Mouse (Mus musculus) myocyte (in vitro differentiated cells): ENCODE measurements at regions not wholly inside any gene's neighbourhood (a gene's known extent, or its start where the extent isn't known, plus 50 kb on each side); places are given as distances from the start of the nearest gene placed in this dataset.

Experiments
- CEBPB ChIP-seq: IDR thresholded peaks from 2 replicates; pipeline ENCODE4 v1.6.1; 2011; ENCODE audit warnings: mild to moderate bottlenecking, moderate library complexity; ENCODE audit not compliant: poor library complexity, insufficient read depth, severe bottlenecking
- E2F4 ChIP-seq: IDR thresholded peaks from one replicate; pipeline ENCODE4 v1.6.1; 2011; ENCODE audit warnings: mild to moderate bottlenecking, control low read depth, moderate library complexity; ENCODE audit not compliant: insufficient read depth
- POLR2A ChIP-seq: IDR thresholded peaks from one replicate; pipeline ENCODE4 v1.6.1; 2011; ENCODE audit warnings: low read depth, mild to moderate bottlenecking, control low read depth, moderate library complexity; ENCODE audit not compliant: insufficient read length
- POLR2AphosphoS2 ChIP-seq: IDR thresholded peaks from one replicate; pipeline ENCODE4 v1.6.1; 2011; ENCODE audit warnings: low read depth, control low read depth; ENCODE audit not compliant: insufficient read length
- SRF ChIP-seq: IDR thresholded peaks from one replicate; pipeline ENCODE4 v1.6.1; 2011; ENCODE audit warnings: low read depth; ENCODE audit not compliant: control insufficient read depth, insufficient read length
- TCF12 ChIP-seq: IDR thresholded peaks from one replicate; pipeline ENCODE4 v1.6.1; 2011; ENCODE audit warnings: mild to moderate bottlenecking, control low read depth; ENCODE audit not compliant: poor library complexity, insufficient read depth, severe bottlenecking

- no peak for TF ChIP-seq POLR2AphosphoS2
- no peak for TF ChIP-seq POLR2A
- no peak for TF ChIP-seq TCF12
- no peak for TF ChIP-seq CEBPB
- no peak for TF ChIP-seq SRF
- no peak for TF ChIP-seq E2F4
Observed at GRCm38 (mm10) chr10:117908079-117908675, 62.3 kb upstream of the Rap1b start.
